Mouse (Mus musculus): Measurements from ENCODE around the gene Rnf123.

- TF ChIP-seq CTCF (IDR thresholded peaks at IDR 0.05; ENCODE audit: low read depth) (no peak), EP300 (IDR thresholded peaks at IDR 0.05; ENCODE audit: low read depth) (peak; percentile 41; the same call in 1 of the 2 replicates)
These were observed at the start of gene Rnf123 for GRCm38 (mm10) chr9:108082988-108083431.

Measured in liver, embryonic 14.5 days (tissue).